Mouse (Mus musculus) kidney, adult 8-10 months (tissue): ENCODE measurements around the gene Foxo4.

Experiments used
- DNase-seq, 2 experiments: peaks; one replicate each; pipeline ENCODE4 v3.0.0; 2022

The Foxo4 gene

DNA sequence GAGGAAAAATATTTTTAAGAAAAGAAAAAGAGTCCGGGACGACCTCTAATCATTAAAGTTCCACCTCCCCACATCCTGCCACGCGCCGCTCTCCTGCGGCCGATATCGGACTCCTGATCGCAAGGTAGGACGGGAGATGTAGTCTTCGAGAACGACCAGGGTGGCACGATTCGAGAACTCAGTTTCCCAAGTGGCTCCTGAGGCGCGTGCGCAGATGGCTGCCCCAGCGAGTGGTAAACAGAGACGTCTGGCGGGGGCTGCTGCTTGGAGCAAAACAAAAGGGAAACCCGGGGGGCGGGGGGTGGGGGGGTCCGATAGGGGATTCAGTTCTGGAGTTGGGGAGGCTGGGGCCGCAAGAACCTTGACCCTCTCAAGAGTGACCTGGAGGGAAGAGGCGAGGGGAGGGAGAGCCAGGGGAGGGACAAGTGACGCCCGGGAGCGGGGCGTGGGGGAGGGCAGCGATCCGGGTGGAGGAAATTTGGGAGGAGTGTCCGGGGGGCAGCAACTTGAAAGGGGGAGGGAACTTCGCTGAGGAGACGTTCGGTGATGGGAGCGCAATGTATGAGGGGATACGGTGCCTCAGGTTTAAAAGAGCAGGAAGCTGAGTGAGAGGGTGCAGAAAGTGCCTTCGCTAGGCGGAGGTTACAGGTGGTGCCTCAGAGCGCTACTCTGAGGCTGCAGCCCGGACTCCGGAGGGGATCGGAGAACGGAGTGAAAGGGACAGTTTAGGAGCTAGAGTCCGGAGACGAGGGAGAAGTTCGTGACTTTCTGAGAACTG is at the start of gene Foxo4:
Gene Foxo4 (plus strand): TSS at position 577 of the 778 bp plus-strand sequence.
- peak; percentile 88 to 89 for DNase-seq

DNA sequence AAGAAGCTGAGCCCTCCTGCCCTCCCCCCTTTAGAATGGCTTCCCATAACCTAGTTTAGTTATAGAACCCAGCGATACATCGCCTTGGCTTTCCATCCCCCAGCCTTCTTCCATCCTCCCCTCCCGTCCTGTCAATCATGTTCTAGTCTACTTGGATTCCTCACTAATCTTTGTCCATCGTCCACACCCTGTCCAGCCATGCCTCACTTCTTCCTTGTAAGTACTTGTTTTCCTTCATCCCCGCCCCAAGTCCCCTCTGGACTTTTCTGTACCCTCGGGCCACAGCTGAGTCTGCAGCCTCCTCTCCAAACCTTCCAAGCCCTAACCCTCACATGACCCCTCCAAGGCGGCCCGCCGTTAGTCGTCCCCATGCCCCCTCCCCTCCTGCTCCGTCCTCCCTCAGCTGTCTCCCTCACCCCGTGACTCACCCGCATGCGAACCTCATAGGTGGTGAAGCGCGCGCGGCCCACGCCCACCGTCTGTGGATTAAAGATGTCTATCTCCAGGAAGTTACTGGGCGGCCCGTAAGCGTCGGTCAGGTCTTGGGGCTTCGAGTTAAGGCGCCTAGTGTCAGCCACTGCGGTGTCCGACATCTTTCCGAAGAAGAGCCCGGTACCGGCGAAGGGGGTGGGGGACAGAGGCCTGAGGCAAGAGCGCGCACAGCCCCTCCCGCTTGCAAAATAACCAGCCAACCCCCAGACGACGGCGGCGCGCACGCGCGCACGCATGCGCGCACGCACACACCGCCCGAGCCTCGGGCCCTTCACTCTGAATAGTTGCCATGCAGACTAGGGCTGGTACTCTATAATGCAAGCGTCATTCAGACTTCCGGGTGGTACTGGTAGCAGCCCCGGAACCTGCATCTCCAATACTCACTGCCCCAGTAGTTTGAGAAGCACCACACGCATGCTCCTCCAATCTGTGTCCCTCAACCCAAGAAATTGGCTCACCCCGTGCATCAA is 32.2 kb upstream of the Foxo4 start, which contains the start of gene Snx12:
Gene Snx12 (minus strand): TSS at position 730 of the 962 bp plus-strand sequence.
- DNase-seq, result peak; percentile 88 to 92

DNA sequence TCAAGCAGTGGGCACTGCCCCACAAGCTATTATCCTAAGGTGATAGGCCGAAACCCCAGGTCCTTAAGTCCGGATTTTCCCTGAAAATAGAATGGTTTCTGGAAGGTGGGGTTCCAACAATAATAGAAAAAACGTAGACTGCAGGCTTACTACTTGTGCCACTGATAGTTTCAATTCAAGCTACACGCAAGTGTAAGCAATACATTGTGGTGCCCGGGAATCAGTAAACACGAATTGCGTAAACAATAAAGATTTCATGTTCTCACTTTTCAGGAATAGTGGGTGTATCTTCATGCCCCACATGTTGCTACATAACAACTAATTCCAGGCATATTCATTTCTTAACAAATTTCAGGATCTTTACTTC is 31.5 kb upstream of the Foxo4 start:
- no peak for DNase-seq

DNA sequence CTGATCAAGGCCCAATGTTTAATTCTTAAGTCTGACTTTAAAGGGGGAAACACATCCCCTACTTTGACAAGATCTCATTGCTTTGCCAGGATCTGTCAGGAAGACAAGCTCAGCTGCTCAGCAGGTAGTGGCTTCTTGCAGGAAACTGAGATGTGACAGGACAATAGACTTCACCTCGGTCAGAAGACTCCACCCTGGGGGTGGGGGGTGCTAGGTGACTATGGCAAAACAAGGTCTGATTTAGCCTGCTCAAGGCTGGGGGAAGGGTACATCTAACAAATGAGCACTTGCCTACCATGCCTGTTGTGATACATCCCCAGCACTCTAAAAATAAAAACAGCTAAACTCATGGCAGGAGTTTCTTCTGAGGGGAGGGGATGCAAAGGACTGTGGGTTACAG is 9.3 kb upstream of the Foxo4 start:
- no peak for DNase-seq

DNA sequence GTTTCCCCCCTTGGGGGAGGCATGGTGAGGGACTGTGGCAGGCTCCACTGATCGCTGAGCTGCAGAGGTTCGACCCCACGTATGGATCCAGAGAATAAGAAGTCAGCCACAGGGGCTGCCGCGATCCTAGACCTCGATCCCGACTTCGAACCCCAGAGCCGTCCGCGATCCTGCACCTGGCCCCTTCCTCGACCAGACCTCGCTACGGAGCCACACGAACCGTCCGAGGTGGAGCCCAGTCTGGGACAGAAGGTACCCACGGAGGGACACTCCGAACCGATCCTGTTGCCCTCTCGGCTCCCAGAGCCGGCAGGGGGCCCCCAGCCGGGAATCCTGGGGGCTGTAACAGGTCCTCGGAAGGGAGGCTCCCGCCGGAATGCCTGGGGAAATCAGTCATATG is 412 bp downstream of the Foxo4 start:
- DNase-seq, result no peak

DNA sequence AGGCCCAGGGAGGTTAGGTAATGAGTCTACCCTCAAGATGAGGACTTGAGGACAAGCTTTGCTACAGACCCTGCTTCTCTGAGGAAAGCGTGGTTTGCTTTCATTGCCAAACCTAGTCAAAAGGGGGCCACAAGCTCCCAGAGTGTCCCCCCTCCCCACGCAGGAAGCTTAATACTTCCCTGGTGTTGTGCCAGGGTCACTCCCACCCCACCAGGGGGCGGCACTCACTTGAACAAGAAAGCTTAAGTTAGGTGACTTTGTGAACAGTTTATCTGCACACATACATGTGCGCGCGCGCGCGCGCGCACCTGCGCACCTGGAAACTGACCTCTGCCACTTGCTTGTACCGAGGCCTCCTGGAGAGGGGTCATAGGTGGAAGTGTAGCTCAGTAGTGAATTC is 2.3 kb downstream of the Foxo4 start:
- no peak for DNase-seq

DNA sequence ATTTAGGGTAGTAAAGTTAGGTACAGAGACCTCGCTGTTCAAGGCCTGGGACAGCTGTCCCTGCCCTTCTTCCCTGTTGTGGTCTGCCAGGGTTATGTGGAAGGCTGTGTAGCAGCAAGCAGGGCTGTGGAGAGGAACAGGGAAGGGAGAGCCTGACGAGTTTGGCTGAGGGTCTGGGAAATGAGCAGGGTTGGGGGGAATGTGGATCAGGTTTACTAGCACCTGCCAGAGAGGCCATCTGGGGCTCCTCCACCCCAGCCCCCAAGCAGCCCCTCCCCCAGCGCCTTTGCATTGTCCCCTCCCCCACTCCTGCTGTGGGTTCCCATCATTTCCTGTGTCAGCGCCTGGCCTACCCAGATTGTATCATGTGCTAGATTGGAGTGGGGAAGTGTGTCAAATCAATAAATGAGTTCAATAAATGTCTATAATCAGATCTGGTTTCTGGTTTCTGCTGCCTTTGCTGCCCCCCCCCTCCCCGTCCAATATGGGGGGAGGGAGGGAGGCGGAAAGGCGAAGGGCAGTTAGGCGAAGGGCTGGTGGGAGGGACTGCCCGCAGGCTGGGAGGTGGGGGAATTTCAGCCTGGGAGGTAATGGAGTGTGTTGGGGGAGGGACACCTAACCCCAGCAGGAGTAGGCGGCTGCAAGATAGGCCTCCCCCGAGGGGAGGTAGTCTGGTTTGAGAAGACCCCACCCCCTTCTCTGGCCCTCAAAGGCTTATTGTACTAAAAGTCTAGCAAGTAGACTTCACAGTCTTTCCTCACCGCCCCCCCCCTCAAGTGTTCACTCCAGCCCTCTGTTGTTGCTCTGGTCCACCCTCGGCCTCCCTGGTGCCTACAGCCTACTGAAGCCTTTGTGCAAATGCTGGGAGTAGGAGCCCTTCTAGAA is 6.4 kb downstream of the Foxo4 start:
- no peak for DNase-seq

DNA sequence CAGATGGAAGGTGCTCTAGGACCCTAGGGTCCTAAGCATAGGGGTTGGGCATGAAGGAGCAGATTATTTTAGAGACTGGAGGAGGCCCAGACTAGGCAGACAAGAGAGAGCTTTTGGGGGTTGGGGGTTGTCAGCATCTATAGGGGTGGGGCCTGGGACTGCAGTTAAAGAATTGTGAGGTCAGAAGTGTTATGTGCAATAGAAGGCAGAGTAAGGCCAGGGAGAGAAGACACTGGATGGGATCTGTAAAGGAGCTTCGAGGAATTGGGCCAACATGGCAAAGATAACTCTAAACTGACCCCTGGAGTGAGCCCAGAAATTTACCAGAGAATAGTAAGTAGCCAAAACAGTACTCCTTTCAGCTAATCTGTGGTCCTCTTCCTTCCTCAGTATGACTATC is 9.6 kb downstream of the Foxo4 start, which contains the start of gene Gm614:
Gene Gm614 (minus strand): TSS at position 101 of the 400 bp plus-strand sequence.
- no peak for DNase-seq

DNA sequence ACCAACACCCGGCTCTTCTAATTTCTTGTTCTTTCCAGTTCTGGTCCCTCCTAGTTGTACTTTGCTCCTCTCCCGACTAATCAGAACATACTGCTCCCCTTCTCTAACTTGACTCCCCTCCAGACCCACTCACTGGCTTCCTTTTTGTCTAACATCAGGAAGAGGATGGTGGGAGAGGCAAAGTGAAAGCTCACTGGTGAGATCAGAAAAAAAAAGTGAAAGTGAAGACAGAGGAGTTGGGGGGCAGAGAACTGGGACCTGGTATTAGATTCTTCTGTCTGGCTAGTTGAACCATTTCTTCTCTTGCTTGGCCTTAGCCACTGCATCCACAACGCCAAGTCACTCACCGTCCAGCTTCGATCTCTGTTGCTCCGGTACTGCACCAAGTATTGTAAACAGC is 12.3 kb downstream of the Foxo4 start:
- no peak for DNase-seq

DNA sequence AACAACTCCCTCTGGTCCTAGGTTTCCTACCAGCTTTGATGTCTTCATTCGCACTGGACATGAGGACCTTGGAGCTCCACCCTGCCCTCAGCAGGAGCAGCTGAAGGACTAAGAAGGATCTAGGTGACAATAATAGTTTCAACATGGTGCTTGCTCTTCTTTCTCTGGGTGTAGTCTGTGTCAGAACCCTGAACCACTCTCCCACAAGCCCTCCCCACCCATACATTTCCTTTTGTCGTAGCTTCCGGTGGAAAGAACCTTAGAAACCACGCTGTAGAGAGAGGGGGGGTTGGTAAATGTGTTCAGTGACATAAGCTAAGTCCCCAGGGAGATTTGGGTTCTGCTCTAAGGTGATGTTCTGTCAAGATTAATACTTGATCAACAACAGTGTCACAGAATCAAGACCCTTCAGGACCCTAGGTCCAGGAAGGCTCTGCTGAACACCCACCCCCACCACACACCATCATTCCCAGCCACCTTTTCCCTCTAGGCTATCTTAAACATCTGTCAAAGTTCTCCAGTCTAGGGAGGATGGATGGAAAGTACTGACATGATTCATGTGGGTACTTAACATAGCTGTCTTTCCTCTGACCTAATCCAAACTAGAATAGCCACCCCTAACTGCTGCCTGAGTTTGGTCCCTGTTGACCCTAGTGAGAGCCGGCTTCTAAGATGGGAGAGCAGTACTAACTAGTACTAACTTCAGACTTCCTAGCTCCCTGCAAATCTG is 13.9 kb downstream of the Foxo4 start, which contains the start of gene Il2rg:
Gene Il2rg (minus strand): TSS at position 231 of the 730 bp plus-strand sequence.
- no peak for DNase-seq

DNA sequence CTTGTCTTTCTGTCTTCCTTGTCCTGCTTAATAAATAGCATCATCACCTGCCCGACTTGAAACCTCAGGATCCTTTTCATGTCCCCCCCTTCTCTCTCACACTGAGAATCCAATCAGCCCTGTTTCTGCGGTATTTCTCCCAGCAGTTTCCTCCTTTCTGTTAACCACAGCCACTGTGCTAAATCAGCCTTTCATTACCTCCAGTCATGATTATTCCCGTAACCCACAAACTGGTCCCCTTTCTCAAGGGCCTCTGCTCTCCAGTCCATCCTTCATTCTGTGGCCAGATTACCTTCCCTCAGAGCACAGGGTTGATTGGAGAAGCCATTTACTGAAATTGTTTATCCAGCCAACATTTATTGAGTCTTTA is 14.4 kb downstream of the Foxo4 start, which contains the start of gene Gm20489:
Gene Gm20489 (minus strand): TSS at position 269 of the 370 bp plus-strand sequence.
- no peak for DNase-seq

DNA sequence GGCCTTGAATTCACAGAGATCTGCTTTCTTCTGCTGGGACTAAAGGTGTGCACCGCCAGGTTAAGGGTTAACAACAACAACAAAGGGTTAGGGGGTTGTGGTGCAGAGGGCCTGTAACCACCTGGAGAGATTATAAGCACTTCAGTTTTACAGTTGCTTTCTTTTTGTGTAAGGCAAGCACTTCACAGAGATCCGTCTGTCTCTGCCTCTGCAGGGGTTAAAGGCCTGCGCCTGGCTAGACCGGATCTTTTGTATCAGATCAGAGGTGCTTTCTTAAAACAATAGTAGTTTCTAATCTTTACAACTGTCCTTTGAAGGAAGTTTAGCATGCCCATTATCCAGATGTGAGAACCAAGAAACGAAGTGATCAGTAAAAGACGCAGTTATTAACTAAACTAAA is 19.1 kb downstream of the Foxo4 start:
- no peak for DNase-seq

DNA sequence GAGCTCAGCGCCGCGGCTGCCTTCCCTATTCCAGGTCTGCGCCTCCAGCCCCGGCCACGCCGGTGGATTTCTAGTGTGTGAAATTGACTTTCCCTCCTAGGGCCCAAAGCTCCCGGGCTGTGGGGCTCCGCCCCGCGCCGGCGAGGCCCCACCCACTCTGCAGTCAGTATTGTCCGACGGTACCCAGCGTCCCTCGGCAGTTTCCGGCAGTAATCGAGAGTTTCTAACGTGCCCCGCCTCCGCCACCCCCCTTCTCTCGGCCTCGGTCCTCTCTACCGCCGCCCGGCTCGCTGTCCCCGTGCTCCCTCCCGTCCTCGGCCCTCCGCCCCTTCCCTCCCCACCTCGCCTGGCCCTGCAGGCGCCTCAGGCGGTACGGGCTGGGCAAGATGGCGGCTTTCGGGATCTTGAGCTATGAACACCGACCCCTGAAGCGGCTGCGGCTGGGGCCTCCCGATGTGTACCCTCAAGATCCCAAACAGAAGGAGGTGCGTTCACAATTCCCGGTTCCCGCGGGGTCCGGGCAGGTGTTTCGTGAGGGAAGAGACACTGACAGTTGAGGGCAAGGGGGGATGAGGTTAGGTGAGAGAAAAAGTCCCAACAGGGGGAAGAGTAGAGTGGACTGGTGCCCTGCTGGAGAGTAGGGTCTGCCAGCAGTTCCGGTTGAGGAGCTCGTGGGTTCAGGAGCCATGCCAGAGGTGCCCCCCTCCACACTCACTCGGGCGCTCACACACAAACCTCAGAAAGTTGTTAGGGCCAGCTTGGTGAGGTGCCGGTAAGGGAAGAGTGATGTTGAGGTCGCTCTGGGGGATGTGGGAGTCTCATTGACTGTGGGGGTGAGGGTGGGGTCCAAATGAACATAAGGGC is 19.8 kb downstream of the Foxo4 start, which contains the start of gene Med12:
Gene Med12 (plus strand): TSS at position 156 of the 864 bp plus-strand sequence.
- DNase-seq, result peak; percentile 93 to 94

DNA sequence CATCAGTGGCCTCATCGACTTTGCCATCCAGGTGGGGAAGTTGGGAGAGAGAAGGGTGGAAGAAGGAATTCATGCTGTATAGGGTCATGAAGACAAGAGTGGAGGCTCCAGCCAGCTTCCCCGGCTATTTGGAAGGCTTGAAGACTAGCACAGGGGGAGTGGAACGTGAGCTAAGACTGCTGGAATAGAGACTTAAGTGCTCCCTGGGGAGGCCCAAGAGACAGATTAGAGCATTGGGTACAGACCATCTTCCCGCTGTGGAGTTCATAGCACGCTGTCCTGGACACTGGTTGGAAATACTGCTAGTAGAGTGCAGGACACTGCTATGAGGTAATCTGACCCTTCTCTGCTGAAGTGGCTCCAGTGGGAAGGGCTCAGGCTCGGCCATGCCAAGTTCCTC is 28.5 kb downstream of the Foxo4 start:
- DNase-seq, result no peak

DNA sequence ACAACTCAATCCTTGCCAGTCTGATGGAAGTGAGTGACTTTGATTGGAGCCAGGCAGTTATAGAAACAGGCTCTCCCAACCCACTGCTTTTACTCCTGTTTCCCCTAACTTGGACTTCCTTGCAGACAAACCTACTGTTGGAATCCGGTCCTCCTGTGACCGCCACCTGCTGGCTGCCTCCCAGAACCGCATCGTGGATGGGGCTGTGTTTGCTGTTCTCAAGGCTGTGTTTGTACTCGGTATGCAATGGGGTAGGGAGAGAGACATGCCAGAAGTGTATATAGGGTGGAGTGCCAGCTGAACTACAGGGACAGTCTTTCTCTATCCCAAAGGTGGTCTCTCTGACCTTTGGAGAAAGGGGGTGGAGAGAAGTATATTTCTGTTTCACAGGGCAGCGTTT is 31.2 kb downstream of the Foxo4 start:
- peak in 1 of 2 experiments; percentile 35 for DNase-seq

DNA sequence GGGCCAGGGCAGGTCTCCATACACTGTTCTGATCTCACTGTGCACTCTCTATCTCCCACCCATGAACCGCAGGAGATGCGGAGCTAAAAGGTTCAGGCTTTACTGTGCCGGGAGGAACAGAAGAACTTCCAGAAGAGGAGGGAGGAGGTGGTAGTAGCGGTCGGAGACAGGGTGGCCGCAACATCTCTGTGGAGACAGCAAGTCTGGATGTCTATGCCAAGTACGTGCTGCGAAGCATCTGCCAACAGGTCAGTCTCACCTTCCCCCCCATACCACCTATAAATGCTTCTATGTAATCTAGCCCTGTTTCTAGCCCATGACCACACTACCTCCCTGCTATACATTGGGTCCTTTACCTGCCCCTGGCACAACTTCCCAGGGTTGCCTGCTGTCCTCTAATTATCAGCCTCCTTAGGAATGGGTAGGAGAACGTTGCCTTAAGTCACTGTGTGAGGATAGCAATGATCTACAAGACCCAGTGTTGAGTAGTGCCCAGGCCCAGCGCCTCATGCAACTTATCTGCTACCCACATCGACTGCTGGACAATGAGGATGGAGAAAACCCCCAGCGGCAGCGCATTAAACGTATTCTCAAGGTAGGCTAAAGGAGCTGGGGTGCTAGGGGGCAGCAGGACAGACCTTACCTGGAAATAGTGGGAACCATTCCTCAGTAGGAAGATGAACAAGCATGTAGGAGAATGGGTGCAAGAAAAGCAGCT is 31.8 kb downstream of the Foxo4 start:
- no peak for DNase-seq

DNA sequence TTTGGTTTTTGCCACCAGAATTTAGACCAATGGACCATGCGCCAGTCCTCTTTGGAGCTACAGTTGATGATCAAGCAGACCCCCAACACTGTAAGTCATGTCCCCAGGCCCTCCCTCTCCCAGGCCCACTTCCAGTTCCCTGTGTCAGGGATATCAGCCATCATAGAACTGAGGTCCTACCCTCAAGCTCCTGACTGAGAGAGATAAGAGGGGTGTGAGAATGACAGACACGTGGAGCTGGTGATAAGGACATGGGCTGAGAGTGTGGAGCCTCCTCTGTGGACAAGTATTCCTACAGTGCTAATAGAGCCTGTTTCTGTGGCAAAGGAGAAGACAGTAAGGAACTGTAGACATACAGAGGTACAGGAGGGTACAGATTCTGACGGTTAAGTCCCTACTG is 33.2 kb downstream of the Foxo4 start:
- no peak for DNase-seq

DNA sequence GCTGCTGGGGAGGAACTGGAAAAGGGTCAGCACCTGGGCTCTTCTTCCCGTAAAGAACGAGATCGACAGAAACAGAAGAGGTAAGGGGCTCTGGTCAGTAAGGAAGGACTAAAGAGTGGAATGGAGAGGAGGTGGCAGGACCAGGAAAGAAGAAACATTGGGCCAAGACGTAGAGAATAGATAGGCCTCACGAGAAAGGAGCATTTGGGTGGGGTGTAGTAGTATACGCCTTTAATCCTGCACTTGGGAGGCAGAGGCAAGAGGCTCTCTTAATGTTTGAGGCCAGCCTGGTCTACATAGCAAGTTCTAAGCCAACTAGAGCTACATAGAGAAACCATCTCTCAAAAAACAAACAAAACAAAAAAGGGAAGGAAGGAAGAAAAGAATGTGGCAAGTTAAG is 34.1 kb downstream of the Foxo4 start:
- DNase-seq, result no peak

DNA sequence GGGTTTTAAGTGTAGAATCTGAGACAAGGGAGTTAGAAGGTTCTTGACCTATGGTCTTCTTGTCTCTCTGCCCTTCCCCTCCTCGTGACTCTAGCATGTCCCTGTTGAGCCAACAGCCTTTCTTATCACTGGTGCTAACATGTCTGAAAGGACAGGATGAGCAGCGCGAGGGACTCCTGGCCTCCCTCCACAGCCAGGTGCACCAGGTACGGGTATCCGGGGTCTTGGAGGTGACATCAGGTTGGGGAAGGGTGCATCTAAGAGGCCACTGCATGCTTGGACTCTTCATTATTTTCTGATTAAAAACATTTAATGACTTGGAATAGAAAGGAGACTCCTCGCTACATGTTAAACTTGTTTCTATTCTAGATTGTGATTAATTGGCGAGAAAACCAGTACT is 34.7 kb downstream of the Foxo4 start:
- no peak for DNase-seq

DNA sequence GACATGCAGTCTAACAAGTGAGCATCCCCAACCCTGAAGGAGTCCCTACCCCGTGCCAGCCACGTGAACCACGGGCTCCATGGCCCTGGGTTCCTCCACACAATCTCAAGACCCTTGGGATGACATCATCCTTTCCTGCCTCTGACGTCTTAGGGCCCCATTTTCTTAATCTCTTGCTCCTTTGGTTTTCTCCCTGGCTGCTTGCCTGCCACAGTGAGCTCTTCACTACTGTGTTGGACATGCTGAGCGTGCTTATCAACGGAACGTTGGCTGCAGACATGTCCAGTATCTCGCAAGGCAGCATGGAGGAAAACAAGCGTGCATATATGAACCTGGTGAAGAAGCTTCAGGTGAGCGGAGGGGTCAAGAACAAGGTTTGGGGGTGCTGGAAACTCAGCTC is 35.8 kb downstream of the Foxo4 start:
- DNase-seq, result no peak
